Mouse (Mus musculus): ENCODE data around the gene Olfr203. TPM values are rescaled to one million over a fixed set of nuclear protein-coding genes. Genes with fewer than 3 reads are reported as not detected.
"Not testable (repeated sequence)": the region's sequence is repeated elsewhere in the genome, so short reads cannot be mapped to it uniquely, and the experiment has no call there.

The Olfr203 gene
- total RNA-seq (2021) = not detected
- long read RNA-seq, experiment 1 = 0 reads
- long read RNA-seq, experiment 2 = 0 reads

- intact Hi-C loops (cut with DNase I) = no loop called here
- no peak for DNase-seq
Measured at GRCm38 (mm10) chr16:59298581-59298980, at the start of gene Olfr203. Gene Olfr203 (plus strand): TSS chr16:59298881.

GRCm38 (mm10) chr16:59249684-59250083, 49.0 kb upstream of the Olfr203 start:
- no peak for DNase-seq

GRCm38 (mm10) chr16:59269097-59269496, 29.6 kb upstream of the Olfr203 start:
- intact Hi-C loops (cut with DNase I) = not testable (repeated sequence)

More at GRCm38 (mm10) chr16:59249684-59250083, 49.0 kb upstream of the Olfr203 start:
- intact Hi-C loops (cut with DNase I) = loop anchor here (10.0 kb wide), 1 partner anchor 95 kb away; no protein-coding TSS in a partner anchor

GRCm38 (mm10) chr16:59272532-59272931, 26.1 kb upstream of the Olfr203 start, which contains the start of gene Olfr201:
Gene Olfr201 (minus strand): TSS chr16:59272632.
- DNase-seq; intact Hi-C loops (cut with DNase I): not testable (repeated sequence)

More at GRCm38 (mm10) chr16:59269097-59269496, 29.6 kb upstream of the Olfr203 start:
- DNase-seq = not testable (repeated sequence)

GRCm38 (mm10) chr16:59280542-59280941, 18.1 kb upstream of the Olfr203 start:
- no peak for DNase-seq
- intact Hi-C loops (cut with DNase I) = no loop called here

GRCm38 (mm10) chr16:59283476-59283875, 15.2 kb upstream of the Olfr203 start:
- intact Hi-C loops (cut with DNase I) = no loop called here
- no peak for DNase-seq

GRCm38 (mm10) chr16:59286693-59287092, 12.0 kb upstream of the Olfr203 start, which contains the start of gene Olfr202:
Gene Olfr202 (minus strand): TSS chr16:59286793.
- intact Hi-C loops (cut with DNase I) = no loop called here

GRCm38 (mm10) chr16:59287576-59287975, 11.1 kb upstream of the Olfr203 start:
- intact Hi-C loops (cut with DNase I); DNase-seq: not testable (repeated sequence)

More at GRCm38 (mm10) chr16:59286693-59287092, 12.0 kb upstream of the Olfr203 start, which contains the start of gene Olfr202:
- no peak for DNase-seq

- intact Hi-C loops (cut with DNase I) = no loop called here
- DNase-seq = no peak
Measured at GRCm38 (mm10) chr16:59318148-59318547, 19.5 kb downstream of the Olfr203 start, which contains the start of gene Olfr204. Gene Olfr204 (minus strand): TSS chr16:59318248.

GRCm38 (mm10) chr16:59323262-59323661, 24.6 kb downstream of the Olfr203 start:
- intact Hi-C loops (cut with DNase I) = not testable (repeated sequence)

GRCm38 (mm10) chr16:59331038-59331437, 32.4 kb downstream of the Olfr203 start, which contains the start of gene Olfr205:
Gene Olfr205 (minus strand): TSS chr16:59331138.
- intact Hi-C loops (cut with DNase I) = no loop called here
- DNase-seq = no peak

More at GRCm38 (mm10) chr16:59323262-59323661, 24.6 kb downstream of the Olfr203 start:
- not testable (repeated sequence) for DNase-seq

- intact Hi-C loops (cut with DNase I) = no loop called here
- DNase-seq = no peak
Measured at GRCm38 (mm10) chr16:59349146-59349545, 50.5 kb downstream of the Olfr203 start, which contains the start of gene Olfr206. Gene Olfr206 (minus strand): TSS chr16:59349246.

Other genes starting within 250 kb of the Olfr203 start
- gene Olfr190, start 220.9 kb upstream of the Olfr203 start, total RNA-seq (2021) = not detected
- not detected for gene Olfr191, start 209.1 kb upstream of the Olfr203 start, total RNA-seq (2021)
- not detected for gene Olfr193, start 187.0 kb upstream of the Olfr203 start, total RNA-seq (2021)
- gene Olfr194, start 177.8 kb upstream of the Olfr203 start, total RNA-seq (2021) = not detected
- gene Olfr195, start 151.8 kb upstream of the Olfr203 start, total RNA-seq (2021) = not detected
- not detected for gene Olfr196, start 128.4 kb upstream of the Olfr203 start, total RNA-seq (2021)
- not detected for gene Olfr198, start 95.3 kb upstream of the Olfr203 start, total RNA-seq (2021)
- not detected for gene Olfr199, start 79.1 kb upstream of the Olfr203 start, total RNA-seq (2021)
- gene Olfr201, start 26.2 kb upstream of the Olfr203 start, total RNA-seq (2021) = not detected
- gene Olfr202, start 12.1 kb upstream of the Olfr203 start, total RNA-seq (2021) = not detected
- not detected for gene Olfr204, start 19.4 kb downstream of the Olfr203 start, total RNA-seq (2021)
- not detected for gene Olfr205, start 32.3 kb downstream of the Olfr203 start, total RNA-seq (2021)
- gene Olfr206, start 50.4 kb downstream of the Olfr203 start, total RNA-seq (2021) = not detected
- gene Olfr209, start 65.1 kb downstream of the Olfr203 start, total RNA-seq (2021) = not detected
- not detected for gene Gabrr3, start 108.5 kb downstream of the Olfr203 start, total RNA-seq (2021)
- 10 to 100 TPM; 11.7 to 13.4 TPM for gene Riox2, start 172.9 kb downstream of the Olfr203 start, total RNA-seq (2021)